Mouse (Mus musculus) C3H10T1/2 (cell line): ENCODE results near the gene Gpr158. TPM values are rescaled to one million over a fixed set of nuclear protein-coding genes. Genes with fewer than 3 reads are reported as not detected.

Experiments used
- polyA plus RNA-seq, 2 experiments: library from polyadenylated mRNA; unstranded; fragments of >200 nt; fragmentation: generic; extraction: Trizol; gene quantifications; one replicate each; pipeline ENCODE4 v1.2.1; 2012; ENCODE audit warnings: missing spikeins in 2 of 2

Gene Gpr158
- not detected for polyA plus RNA-seq

GRCm38 (mm10) chr2:21367345-21368111 lies at the start of gene Gpr158:
Gpr158 (plus strand) TSS chr2:21367542.

Other genes starting within 250 kb of the Gpr158 start
- gene Enkur, start 162.2 kb upstream of the Gpr158 start, polyA plus RNA-seq = under 1 TPM in 1 of 2 experiments, not detected in 1; 0.12 TPM
- gene Thnsl1, start 161.8 kb upstream of the Gpr158 start, polyA plus RNA-seq = 1 to 10 TPM in 1 of 2 experiments, under 1 TPM in 1; 0.23 to 1.7 TPM